Mouse (Mus musculus) MEL (cell line): Measurements from ENCODE around the gene Ctc1. TPM values are rescaled to one million over a fixed set of nuclear protein-coding genes. Genes with fewer than 3 reads are reported as not detected.

Experiments
- DNase-seq: peaks from one replicate; pipeline ENCODE4 v3.0.0; 2011; ENCODE audit warnings: low read depth, low spot score
- H3K27ac ChIP-seq: 2 replicates; pipeline ENCODE4 v1.5.1; 2012; ENCODE audit warnings: low read depth, mild to moderate bottlenecking, control low read depth, low read length, moderate library complexity; ENCODE audit not compliant: control insufficient read depth
- H3K27me3 ChIP-seq, 2 experiments: fragments of 150-350 bp in 1 of 2; sonication (generic) in 1 of 2; 2 replicates each; pipeline ENCODE4 v1.6.1; 2012; ENCODE audit warnings: low read length in 2 of 2, mild to moderate bottlenecking in 2 of 2, improper control_type of control experiment in 1 of 2, moderate library complexity in 1 of 2; ENCODE audit not compliant: insufficient read depth in 2 of 2, control insufficient read depth in 1 of 2
- H3K36me3 ChIP-seq, 2 experiments: 2 replicates each; pipeline ENCODE4 v1.6.1; 2012 to 2014; ENCODE audit warnings: low read length in 2 of 2, improper control_type of control experiment in 1 of 2, inconsistent platforms in 1 of 2, mild to moderate bottlenecking in 1 of 2; ENCODE audit not compliant: insufficient read depth in 2 of 2, control insufficient read depth in 1 of 2
- H3K4me1 ChIP-seq, 2 experiments: fragments of 150-350 bp in 1 of 2; sonication (generic) in 1 of 2; 2 replicates each; pipeline ENCODE4 v1.6.1; 2012; ENCODE audit warnings: low read length in 2 of 2, improper control_type of control experiment in 1 of 2, mild to moderate bottlenecking in 1 of 2; ENCODE audit not compliant: insufficient read depth in 2 of 2, control insufficient read depth in 1 of 2
- H3K4me3 ChIP-seq, 2 experiments: fragments of 150-350 bp in 1 of 2; sonication (generic) in 1 of 2; 2 replicates each; pipeline ENCODE4 v1.5.1; 2012; ENCODE audit warnings: low read depth in 2 of 2, low read length in 2 of 2, mild to moderate bottlenecking in 2 of 2, moderate library complexity in 2 of 2, control low read depth in 1 of 2, improper control_type of control experiment in 1 of 2; ENCODE audit not compliant: control insufficient read depth in 1 of 2, insufficient read depth in 1 of 2
- H3K79me2 ChIP-seq: 2 replicates; pipeline ENCODE4 v1.6.1; 2012; ENCODE audit warnings: mild to moderate bottlenecking, low read length, moderate library complexity; ENCODE audit not compliant: control insufficient read depth, poor library complexity, insufficient read depth
- H3K9ac ChIP-seq: 2 replicates; pipeline ENCODE4 v1.6.1; 2012; ENCODE audit warnings: low read depth, mild to moderate bottlenecking, control low read depth, low read length, moderate library complexity; ENCODE audit not compliant: control insufficient read depth, poor library complexity, severe bottlenecking
- H3K9me3 ChIP-seq: fragments of 150-350 bp; sonication (generic); replicated peaks from 2 replicates; pipeline ENCODE4 v1.6.1; 2012; ENCODE audit warnings: mild to moderate bottlenecking, low read length, improper control_type of control experiment, moderate library complexity; ENCODE audit not compliant: insufficient read depth
- CHD1 ChIP-seq: IDR thresholded peaks from 2 replicates; pipeline ENCODE4 v1.6.1; 2012; ENCODE audit warnings: low read depth, mild to moderate bottlenecking, inconsistent platforms, low read length, improper control_type of control experiment
- CHD2 ChIP-seq: IDR thresholded peaks from 2 replicates; pipeline ENCODE4 v1.6.1; 2011; ENCODE audit warnings: low read length, improper control_type of control experiment
- CTCF ChIP-seq, 3 experiments: IDR thresholded peaks in 2 of 3; conservative IDR thresholded peaks in 1 of 3; 2 replicates each; pipeline ENCODE4 v1.5.1; 2011 to 2012; ENCODE audit warnings: low read length in 3 of 3, low read depth in 2 of 3, mild to moderate bottlenecking in 2 of 3, improper control_type of control experiment in 1 of 3, inconsistent platforms in 1 of 3, mixed read lengths in 1 of 3, moderate library complexity in 1 of 3; ENCODE audit not compliant: control insufficient read depth in 1 of 3, insufficient read depth in 1 of 3, poor library complexity in 1 of 3, severe bottlenecking in 1 of 3
- ELF1 ChIP-seq: IDR thresholded peaks from 2 replicates; pipeline ENCODE4 v1.6.1; 2014; ENCODE audit warnings: low read depth, mild to moderate bottlenecking, inconsistent platforms, low read length, improper control_type of control experiment, moderate library complexity
- EP300 ChIP-seq, 2 experiments: IDR thresholded peaks; 2 replicates each; pipeline ENCODE4 v1.6.1; 2011; ENCODE audit warnings: improper control_type of control experiment in 2 of 2, low read length in 2 of 2, low read depth in 1 of 2, mild to moderate bottlenecking in 1 of 2
- ETS1 ChIP-seq: IDR thresholded peaks from 2 replicates; pipeline ENCODE4 v1.6.1; 2012; ENCODE audit warnings: low read depth, mild to moderate bottlenecking, inconsistent platforms, low read length, improper control_type of control experiment, moderate library complexity
- GABPA ChIP-seq: IDR thresholded peaks from 2 replicates; pipeline ENCODE4 v1.6.1; 2012; ENCODE audit warnings: low read depth, mild to moderate bottlenecking, inconsistent platforms, low read length, improper control_type of control experiment, moderate library complexity
- GATA1 ChIP-seq: IDR thresholded peaks from 2 replicates; pipeline ENCODE4 v1.6.1; 2011; ENCODE audit warnings: low read depth, low read length, improper control_type of control experiment
- HCFC1 ChIP-seq: IDR thresholded peaks from 2 replicates; pipeline ENCODE4 v1.6.1; 2012; ENCODE audit warnings: low read depth, mild to moderate bottlenecking, inconsistent platforms, low read length, improper control_type of control experiment, moderate library complexity
- JUND ChIP-seq: IDR thresholded peaks from 2 replicates; pipeline ENCODE4 v1.6.1; 2011; ENCODE audit warnings: low read depth, mild to moderate bottlenecking, improper control_type of control experiment, low read length
- MAFK ChIP-seq: IDR thresholded peaks from 2 replicates; pipeline ENCODE4 v1.6.1; 2011; ENCODE audit warnings: low read depth, mild to moderate bottlenecking, low read length, improper control_type of control experiment, borderline replicate concordance
- MAX ChIP-seq: IDR thresholded peaks from 2 replicates; pipeline ENCODE4 v1.6.1; 2011; ENCODE audit warnings: low read length, improper control_type of control experiment
- MAZ ChIP-seq: IDR thresholded peaks from 2 replicates; pipeline ENCODE4 v1.6.1; 2012; ENCODE audit warnings: low read depth, mild to moderate bottlenecking, inconsistent platforms, low read length, improper control_type of control experiment
- MXI1 ChIP-seq: IDR thresholded peaks from 2 replicates; pipeline ENCODE4 v1.6.1; 2011; ENCODE audit warnings: mild to moderate bottlenecking, low read depth, low read length, improper control_type of control experiment
- MYB ChIP-seq: IDR thresholded peaks from 2 replicates; pipeline ENCODE4 v1.6.1; 2011; ENCODE audit warnings: mild to moderate bottlenecking, low read depth, low read length, improper control_type of control experiment
- MYC ChIP-seq: IDR thresholded peaks from 2 replicates; pipeline ENCODE4 v1.6.1; 2011; ENCODE audit warnings: low read depth, mild to moderate bottlenecking, low read length, improper control_type of control experiment, moderate library complexity
- NELFE ChIP-seq: IDR thresholded peaks from 2 replicates; pipeline ENCODE4 v1.6.1; 2011; ENCODE audit warnings: low read depth, low read length, improper control_type of control experiment
- POLR2A ChIP-seq, 2 experiments: IDR thresholded peaks; 2 replicates each; pipeline ENCODE4 v1.6.1; 2011 to 2012; ENCODE audit warnings: low read length in 2 of 2, mild to moderate bottlenecking in 2 of 2, control low read depth in 1 of 2, improper control_type of control experiment in 1 of 2, low read depth in 1 of 2, moderate library complexity in 1 of 2; ENCODE audit not compliant: control insufficient read depth in 1 of 2, insufficient read depth in 1 of 2, poor library complexity in 1 of 2
- POLR2AphosphoS2 ChIP-seq: IDR thresholded peaks from 2 replicates; pipeline ENCODE4 v1.6.1; 2011; ENCODE audit warnings: low read length, improper control_type of control experiment
- POLR2AphosphoS5 ChIP-seq: IDR thresholded peaks from 2 replicates; pipeline ENCODE4 v1.6.1; 2012; ENCODE audit warnings: low read depth, borderline replicate concordance, mild to moderate bottlenecking, inconsistent platforms, low read length, moderate library complexity, mixed read lengths
- SIN3A ChIP-seq: IDR thresholded peaks from 2 replicates; pipeline ENCODE4 v1.6.1; 2012; ENCODE audit warnings: low read length, improper control_type of control experiment, inconsistent platforms
- SMC3 ChIP-seq: IDR thresholded peaks from 2 replicates; pipeline ENCODE4 v1.6.1; 2011; ENCODE audit warnings: low read depth, low read length, improper control_type of control experiment
- TBP ChIP-seq: IDR thresholded peaks from 2 replicates; pipeline ENCODE4 v1.8.0; 2011; ENCODE audit warnings: low read depth, low read length, improper control_type of control experiment
- TCF12 ChIP-seq: IDR thresholded peaks from 2 replicates; pipeline ENCODE4 v1.6.1; 2014; ENCODE audit warnings: low read depth, mild to moderate bottlenecking, inconsistent platforms, low read length, improper control_type of control experiment, moderate library complexity
- UBTF ChIP-seq: IDR thresholded peaks from 2 replicates; pipeline ENCODE4 v1.6.1; 2012; ENCODE audit warnings: low read depth, mild to moderate bottlenecking, inconsistent platforms, low read length, improper control_type of control experiment, moderate library complexity, borderline replicate concordance; ENCODE audit not compliant: insufficient read depth
- ZMIZ1 ChIP-seq: IDR thresholded peaks from 2 replicates; pipeline ENCODE4 v1.6.1; 2012; ENCODE audit warnings: low read depth, mild to moderate bottlenecking, inconsistent platforms, low read length, improper control_type of control experiment, moderate library complexity
- polyA plus RNA-seq, 2 experiments: library from polyadenylated mRNA; stranded (reverse) in 1 of 2; unstranded in 1 of 2; fragments of >175 nt in 1 of 2; fragments of >200 nt in 1 of 2; gene quantifications; 2 replicates each; pipeline versions ENCODE4 v1.2.1 to v1.2.4; 2012; ENCODE audit warnings: low replicate concordance in 2 of 2, low read depth in 1 of 2; ENCODE audit not compliant: insufficient read length in 2 of 2, insufficient read depth in 1 of 2, missing spikeins in 1 of 2
- total RNA-seq: library from RNA; depleted of rRNA; stranded (reverse); fragments of 300-350 nt; gene quantifications from 2 replicates; pipeline ENCODE4 v1.2.3, GENCODE M21; 2012

Ctc1 gene
- total and polyA plus RNA-seq, 3 experiments, result 16.0 to 59.1 TPM; not detected in 1

DNA sequence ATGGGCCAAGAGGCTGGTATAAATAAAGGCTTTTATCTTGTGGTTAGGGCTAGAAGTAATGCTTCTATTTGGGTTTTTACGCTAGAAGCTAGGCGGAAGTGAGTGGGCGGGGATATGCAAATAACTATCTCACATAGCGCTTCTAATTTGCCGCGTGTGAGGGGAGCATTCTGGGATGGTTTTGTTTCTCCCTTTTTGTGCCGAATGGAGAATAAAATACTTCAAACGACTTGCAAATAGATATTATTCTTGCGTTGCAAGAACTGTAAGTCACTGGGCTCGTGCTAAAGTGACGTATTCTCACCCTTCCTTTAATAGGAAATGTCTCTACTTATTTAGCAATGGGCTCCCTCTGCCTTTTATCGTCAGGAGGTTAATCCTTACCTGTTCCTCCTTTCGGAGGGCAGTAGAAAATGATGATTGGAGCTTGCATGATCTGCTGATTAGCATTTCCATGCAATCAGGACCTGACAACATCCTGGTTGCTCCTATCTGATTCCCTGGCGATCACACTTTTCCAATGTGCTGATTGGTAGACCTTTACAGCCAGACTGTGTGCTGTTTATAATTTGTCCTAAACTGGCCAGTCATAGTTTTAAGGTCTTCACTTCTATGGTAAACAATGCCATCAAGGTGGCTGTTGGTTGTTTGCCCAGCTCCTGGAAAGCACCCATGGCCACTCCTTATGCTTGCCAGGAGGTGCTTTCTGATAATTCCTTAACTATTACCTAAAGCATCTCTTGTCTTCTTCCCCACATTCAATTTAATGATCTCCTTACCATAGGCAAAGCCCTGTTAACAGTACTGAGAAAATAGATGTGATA lies 57.6 kb downstream of the Ctc1 start:
- Histone ChIP-seq H3K27ac (peak overlapping the region; percentile 98), H3K79me2 (peaks cover 5% of the 10 kb centered on the region; the same call in 1 of the 2 replicates), H3K36me3 (peaks cover 0 to 2% of the 10 kb centered on the region in 2 experiments; a peak in 1 of 4 replicates), H3K9me3 (no peaks in the 10 kb centered on the region), H3K4me1 (peaks cover 0 to 7% of the 10 kb centered on the region in 2 experiments; a peak in 1 of 4 replicates), H3K9ac (peak overlapping the region; percentile 72), H3K4me3 (no peak overlapping the region), H3K27me3 (no peaks in the 10 kb centered on the region)
- DNase-seq, result peak; percentile 99
- TF ChIP-seq POLR2A (IDR thresholded peaks at IDR 0.05; ENCODE audit: control insufficient read depth in 1 of 2, insufficient read depth in 1 of 2, low read depth in 1 of 2, low read length in 2 of 2, poor library complexity in 1 of 2) (peak; percentile 99 to 100), EP300 (IDR thresholded peaks at IDR 0.05; ENCODE audit: low read depth in 1 of 2, low read length in 2 of 2) (peak in 1 of 2 experiments; percentile 40; a peak in 1 of 4 replicates), MYB (no peak), POLR2AphosphoS5 (peak; percentile 100), TCF12 (peak; percentile 73; the same call in 1 of the 2 replicates), MAFK (no peak; the same call in 1 of the 2 replicates), GATA1 (peak; percentile 81), POLR2AphosphoS2 (peak; percentile 100), MYC (peak; percentile 50; the same call in 1 of the 2 replicates), ELF1 (peak; percentile 86), SMC3 (0 out of 2 replicates have a peak, but pooled peaks have one; percentile 11), JUND (peak; percentile 19; the same call in 1 of the 2 replicates), CHD2 (no peak), MXI1 (peak; percentile 100), UBTF (no peak), MAZ (no peak), SIN3A (peak; percentile 93), ETS1 (peak; percentile 97), HCFC1 (peak; percentile 84), MAX (no peak), CTCF (IDR thresholded peaks at IDR 0.05 in 2 of 3, conservative IDR thresholded peaks at IDR 0.05 in 1 of 3; ENCODE audit: control insufficient read depth in 1 of 3, insufficient read depth in 1 of 3, low read depth in 2 of 3, low read length in 3 of 3, poor library complexity in 1 of 3, severe bottlenecking in 1 of 3) (no peak), TBP (peak; percentile 100), NELFE (peak; percentile 96), ZMIZ1 (peak; percentile 100), CHD1 (no peak), GABPA (no peak)
